Mouse (Mus musculus): Measurements from ENCODE around the gene Gpr82.

Gene Gpr82

GRCm38 (mm10) chrX:13661063-13661462, at the start of gene Gpr82:
TSS of gene Gpr82 (plus strand) at chrX:13661363.
- DNase-seq = no peak

DNA sequence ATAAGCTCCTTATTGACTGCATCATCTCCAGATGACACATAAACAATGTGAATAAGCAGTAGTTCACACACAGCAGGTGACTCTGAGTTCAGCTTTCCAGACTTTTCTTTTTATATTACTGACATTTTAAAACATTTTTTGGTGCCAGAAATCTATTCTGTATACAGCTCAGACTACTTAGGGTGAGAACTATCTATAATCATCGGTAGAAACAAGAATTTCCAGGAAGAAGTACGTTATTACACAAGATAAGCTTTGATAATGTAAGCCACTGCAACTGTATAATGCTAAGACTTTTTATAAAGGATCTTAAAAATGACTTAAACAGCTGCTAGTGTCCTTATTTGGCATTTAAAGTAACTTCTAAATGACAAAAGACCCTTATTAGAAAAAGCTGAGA, 49.0 kb upstream of the Gpr82 start:
- DNase-seq = no peak

DNA sequence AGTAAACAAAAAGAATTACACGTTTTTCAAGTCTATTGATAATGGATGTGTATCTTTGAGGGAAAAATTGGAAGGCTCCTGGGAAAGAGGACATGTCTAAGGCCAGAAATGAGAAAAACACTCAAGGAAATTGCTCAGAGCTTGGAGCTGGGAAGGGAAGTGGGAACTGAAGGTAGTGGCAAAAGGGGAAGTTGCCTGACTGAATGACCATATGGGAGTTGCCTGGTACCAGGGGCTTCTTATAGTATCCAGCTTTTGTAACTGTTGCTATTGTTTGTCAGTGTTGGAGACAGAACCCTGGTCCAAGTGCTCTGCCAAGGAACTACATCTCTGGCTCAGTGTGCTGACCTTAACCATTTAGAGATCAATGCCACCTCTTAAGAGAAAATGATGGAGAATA, 44.4 kb upstream of the Gpr82 start:
- no peak for DNase-seq

GRCm38 (mm10) chrX:13617294-13617693, 43.9 kb upstream of the Gpr82 start:
- DNase-seq = no peak

DNA sequence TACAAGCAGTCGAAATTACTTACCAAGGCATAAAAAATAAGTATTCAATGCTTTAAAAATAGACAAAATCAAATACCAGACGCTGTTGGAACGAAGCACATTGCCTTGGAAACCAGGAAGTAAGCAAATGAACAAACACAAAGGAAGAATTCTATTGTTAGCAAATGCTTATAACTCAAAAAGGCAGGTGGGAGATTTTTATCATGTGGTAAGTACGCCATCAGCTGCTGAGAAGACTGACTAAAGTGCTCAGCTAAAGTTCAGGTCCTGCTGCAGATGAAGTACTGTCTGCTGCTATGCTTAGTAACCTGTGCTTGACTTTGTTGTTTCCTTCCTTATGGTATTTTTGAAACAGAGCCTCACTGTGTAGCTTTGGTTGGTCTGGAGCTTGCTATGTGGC, 42.7 kb upstream of the Gpr82 start:
- DNase-seq = no peak

GRCm38 (mm10) chrX:13621473-13621872, 39.7 kb upstream of the Gpr82 start:
- DNase-seq = no peak

- DNase-seq = no peak
Measured at GRCm38 (mm10) chrX:13622654-13623053, 38.5 kb upstream of the Gpr82 start.

GRCm38 (mm10) chrX:13631599-13632283, 29.4 kb upstream of the Gpr82 start, which contains the start of gene Gpr34:
TSS of gene Gpr34 (plus strand) at chrX:13632089.
- DNase-seq = no peak

DNA sequence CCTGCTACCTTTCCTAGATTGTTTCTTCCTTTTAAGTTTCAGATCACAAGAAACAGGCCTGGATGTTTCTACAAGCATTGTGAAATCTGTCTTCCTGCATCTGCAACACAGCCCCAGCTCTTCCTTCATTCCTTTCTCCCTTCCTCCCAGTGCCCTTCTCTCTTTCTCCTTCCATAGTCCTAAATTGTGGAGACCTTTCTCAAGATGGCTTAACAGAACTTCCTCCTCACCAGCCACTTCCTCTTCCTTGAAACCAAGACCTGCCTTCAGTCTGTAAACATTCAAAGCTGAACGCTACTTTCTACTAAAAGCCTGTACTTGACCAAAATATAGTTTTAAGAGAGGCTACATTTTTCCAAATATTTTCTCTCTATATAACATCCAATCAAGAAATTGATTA, 24.8 kb upstream of the Gpr82 start:
- DNase-seq = no peak

GRCm38 (mm10) chrX:13638894-13639293, 22.3 kb upstream of the Gpr82 start:
- no peak for DNase-seq

GRCm38 (mm10) chrX:13651889-13652288, 9.3 kb upstream of the Gpr82 start:
- DNase-seq = no peak

GRCm38 (mm10) chrX:13652291-13652690, 8.9 kb upstream of the Gpr82 start:
- no peak for DNase-seq

- peak; percentile 29 for DNase-seq
Measured at GRCm38 (mm10) chrX:13655005-13655421, 6.2 kb upstream of the Gpr82 start.

DNA sequence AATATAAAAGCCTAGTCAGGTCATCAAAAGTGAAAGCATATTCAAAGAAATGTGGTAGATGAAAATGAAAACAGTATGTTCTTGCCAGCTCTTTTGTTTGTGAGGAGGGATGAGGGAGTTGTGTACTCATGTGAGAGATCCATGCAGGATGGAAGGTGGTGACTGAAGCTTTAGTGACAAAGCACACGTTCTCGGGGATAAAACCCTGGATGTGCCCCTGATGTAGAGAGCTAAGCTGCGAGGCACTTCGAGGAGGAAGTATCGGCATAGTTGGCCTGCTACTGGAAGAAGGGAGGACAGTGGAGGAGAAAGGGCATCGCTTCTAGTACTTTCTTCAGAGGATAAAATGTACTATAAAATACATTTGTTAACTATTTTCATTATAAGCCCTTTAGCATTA, 5.3 kb upstream of the Gpr82 start:
- no peak for DNase-seq

DNA sequence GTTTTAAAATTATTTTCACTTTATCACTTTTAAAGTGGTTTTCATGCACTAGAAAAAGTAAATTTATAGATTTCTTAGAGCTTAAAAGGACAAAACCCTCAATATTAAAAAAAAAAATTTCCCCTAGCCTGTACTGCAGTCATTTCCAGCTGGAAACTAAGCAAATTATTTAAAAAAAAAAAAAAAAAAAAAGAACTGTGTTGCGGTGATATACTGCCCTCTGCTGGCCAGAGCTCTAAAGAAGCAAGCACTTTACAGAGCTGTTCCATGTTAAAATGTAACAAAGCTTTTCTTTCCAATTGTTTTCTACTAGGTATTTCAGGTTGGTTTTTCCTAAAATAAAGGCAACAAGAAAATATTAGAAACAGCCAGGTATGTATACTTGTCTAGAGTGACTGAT, 4.4 kb upstream of the Gpr82 start:
- DNase-seq = no peak

DNA sequence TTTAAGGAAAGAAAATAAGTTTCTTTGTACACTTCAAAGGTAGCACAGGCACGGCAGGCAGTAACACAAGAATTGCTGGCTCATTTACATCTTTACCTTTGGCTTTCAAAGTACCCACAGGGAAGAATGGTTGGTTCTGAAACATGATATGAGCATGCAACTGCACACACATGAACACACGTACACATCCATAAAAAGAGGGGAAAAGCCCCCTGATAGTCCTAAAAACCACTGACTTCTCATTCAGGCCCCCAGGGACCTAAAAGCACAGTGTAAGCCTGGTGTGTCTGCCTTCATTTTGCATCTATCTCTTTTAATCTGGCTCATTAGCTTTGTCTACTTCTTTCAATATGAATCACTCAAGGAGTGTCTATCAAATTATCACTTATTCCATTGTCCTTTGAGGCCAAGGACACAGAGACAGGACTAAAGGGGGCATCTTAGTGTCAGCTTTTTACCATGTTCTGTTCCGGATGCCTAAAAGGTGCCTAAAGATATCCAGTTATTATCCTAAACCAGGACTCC, 2.5 kb upstream of the Gpr82 start:
- DNase-seq = no peak

DNA sequence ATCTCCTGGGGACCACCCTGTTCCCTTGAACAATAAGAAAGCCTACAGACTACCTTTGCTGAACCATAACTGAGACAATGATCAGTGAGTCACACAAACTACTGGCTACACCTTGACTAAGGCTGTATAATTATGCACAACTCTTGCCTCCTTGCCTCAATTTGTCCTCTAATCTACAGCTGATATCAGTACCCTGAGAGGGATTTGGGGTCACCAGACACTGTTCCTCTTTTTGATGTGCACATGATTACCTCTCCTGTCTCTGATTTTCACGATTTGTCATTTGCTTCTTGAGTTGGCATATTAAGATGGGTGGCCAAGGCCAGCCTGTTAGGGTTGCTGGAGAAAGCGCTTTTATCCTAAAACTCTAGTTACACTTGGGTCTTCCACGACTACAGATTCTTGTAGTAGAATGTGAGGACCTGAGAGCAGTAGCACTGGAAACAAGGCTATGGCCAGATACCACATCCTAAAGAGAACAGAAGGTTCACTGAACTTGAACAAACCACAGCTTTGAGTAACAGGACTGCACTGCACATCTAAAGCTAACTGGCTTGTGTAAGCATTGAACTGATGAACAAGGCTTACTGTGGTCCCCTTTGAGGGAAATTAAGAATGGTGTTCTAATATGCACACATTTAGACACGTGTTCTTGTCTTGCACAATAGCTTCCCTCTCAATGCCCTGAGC, 1.8 kb upstream of the Gpr82 start:
- DNase-seq = no peak

DNA sequence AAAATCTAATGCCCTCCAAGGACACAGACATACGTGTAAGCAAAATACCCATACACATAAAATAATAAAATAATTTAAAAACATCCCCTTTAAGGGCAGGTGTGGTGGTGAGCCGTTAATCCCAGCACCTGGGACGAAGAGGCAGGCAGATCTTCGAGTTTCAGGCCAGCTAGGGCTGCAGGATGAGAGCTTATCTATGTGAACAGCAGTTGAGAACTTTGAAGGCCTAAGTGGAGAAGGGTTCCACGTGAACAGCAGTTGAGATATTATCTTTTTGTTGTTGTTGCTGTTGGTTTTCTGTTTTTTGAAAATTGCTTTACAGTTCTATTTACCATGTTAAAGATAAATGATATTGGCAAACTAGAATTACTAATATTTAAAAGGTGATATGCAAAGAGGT, 7.7 kb downstream of the Gpr82 start:
- DNase-seq = no peak

DNA sequence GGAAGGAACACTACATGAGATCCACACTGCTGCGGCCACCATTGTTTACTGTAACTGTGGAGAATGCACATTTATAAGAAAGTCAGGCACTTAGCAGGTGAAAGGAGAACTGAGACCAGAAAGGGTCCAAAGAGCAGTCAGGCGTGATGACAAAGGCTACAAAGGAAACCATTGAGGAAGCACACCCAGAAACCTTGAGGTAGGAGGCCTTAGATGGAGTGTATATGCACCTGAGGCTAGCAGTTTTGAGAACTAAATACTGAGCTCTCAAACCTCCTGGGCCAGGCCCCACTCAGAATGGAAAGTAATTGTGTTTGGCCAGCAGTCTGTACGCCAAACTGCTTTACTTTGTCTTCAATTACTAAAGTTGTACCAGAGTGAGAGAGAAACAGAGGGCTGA, 9.2 kb downstream of the Gpr82 start:
- DNase-seq = no peak

GRCm38 (mm10) chrX:13673001-13673400, 11.8 kb downstream of the Gpr82 start:
- DNase-seq = no peak

GRCm38 (mm10) chrX:13681748-13682147, 20.6 kb downstream of the Gpr82 start:
- DNase-seq = no peak

GRCm38 (mm10) chrX:13686589-13686988, 25.4 kb downstream of the Gpr82 start:
- no peak for DNase-seq

DNA sequence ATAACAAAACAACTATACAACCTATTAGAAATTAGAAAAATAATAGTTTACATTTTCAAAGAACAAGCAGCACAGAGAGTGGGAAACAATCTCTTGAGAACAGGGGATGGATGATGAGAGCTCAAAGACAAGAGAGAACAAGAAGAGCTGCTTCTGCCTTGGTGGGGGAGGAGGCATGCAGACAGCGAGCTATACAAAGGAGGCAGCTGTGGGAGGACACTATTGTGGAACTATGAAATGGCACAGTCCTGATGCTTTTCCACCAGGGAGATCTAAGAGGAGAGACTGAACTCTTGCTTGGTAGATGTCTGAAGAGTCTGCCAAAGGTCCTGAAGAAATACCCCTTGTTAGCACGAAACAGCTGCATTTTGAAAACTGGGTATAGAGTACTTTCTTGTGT, 27.2 kb downstream of the Gpr82 start:
- DNase-seq = no peak

DNA sequence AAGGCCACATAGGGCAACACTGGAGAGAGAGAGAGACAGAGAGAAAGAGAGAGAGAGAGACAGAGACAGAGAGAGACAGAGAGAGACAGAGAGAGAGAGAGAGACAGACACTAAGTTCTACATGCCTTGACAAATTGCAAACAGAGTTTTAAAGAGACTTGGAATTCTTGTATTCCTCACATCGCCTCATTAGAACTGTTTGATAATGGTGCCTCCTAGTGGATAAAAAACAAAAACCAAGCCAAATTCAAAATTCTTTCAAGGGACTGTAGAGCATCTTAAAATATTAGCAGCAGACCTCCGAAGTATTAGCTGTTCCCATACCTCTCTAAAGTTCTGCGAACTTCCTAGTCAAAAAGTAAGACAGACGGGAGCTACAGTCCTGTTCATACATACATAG, 30.7 kb downstream of the Gpr82 start:
- no peak for DNase-seq

DNA sequence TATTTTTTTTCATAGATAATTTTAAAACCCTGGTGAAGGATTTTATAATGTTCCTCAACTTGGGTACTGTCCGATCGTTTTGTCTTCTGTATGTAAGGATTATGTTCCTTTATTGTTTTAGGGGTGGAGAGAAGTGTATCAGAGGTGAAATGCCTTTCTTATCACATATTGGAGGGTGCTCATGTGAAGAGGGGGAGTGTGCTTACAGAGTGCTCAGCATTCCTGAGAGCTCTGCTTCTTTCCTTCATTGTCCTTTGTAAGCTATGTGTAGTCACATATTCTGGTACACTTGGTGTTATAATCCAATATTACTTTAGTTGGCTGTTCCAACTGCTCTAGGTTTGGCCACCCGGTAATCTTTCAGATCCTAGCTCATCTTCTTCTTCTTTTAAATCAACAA, 39.5 kb downstream of the Gpr82 start:
- no peak for DNase-seq

Data from right cerebral cortex, postnatal 25 days (tissue).